Mouse (Mus musculus): ENCODE results near the gene Nr0b2.

Gene Nr0b2

GRCm38 (mm10) chr4:133552768-133553447 is at the start of gene Nr0b2:
Gene Nr0b2 (plus strand): TSS chr4:133553376.
- in situ Hi-C loops (cut with MboI, MseI): no loop called here

GRCm38 (mm10) chr4:133504300-133504699 is 48.9 kb upstream of the Nr0b2 start:
- in situ Hi-C loops (cut with MboI, MseI): no loop called here

GRCm38 (mm10) chr4:133504755-133505485 is 48.3 kb upstream of the Nr0b2 start:
- in situ Hi-C loops (cut with MboI, MseI): loop anchor here (5.0 kb wide), 1 partner anchor 83 kb away; no protein-coding TSS in a partner anchor

GRCm38 (mm10) chr4:133506573-133506972 is 46.6 kb upstream of the Nr0b2 start:
- in situ Hi-C loops (cut with MboI, MseI): loop anchor here (5.0 kb wide), 1 partner anchor 84 kb away; no protein-coding TSS in a partner anchor

GRCm38 (mm10) chr4:133508990-133509389 is 44.2 kb upstream of the Nr0b2 start:
- in situ Hi-C loops (cut with MboI, MseI): loop anchor here (5.0 kb wide), 1 partner anchor 87 kb away; no protein-coding TSS in a partner anchor

- in situ Hi-C loops (cut with MboI, MseI): loop anchor here (5.0 kb wide), 1 partner anchor 34 kb away; no protein-coding TSS in a partner anchor
Observed at GRCm38 (mm10) chr4:133511050-133511449, 42.1 kb upstream of the Nr0b2 start.

- in situ Hi-C loops (cut with MboI, MseI): loop anchor here (5.0 kb wide), 1 partner anchor 35 kb away; no protein-coding TSS in a partner anchor
Observed at GRCm38 (mm10) chr4:133512511-133512910, 40.7 kb upstream of the Nr0b2 start.

GRCm38 (mm10) chr4:133512972-133513371 is 40.2 kb upstream of the Nr0b2 start:
- in situ Hi-C loops (cut with MboI, MseI): loop anchor here (5.0 kb wide), 1 partner anchor 36 kb away; no protein-coding TSS in a partner anchor

- in situ Hi-C loops (cut with MboI, MseI): no loop called here
Observed at GRCm38 (mm10) chr4:133518601-133519368, 34.4 kb upstream of the Nr0b2 start, which contains the start of gene Kdf1. Gene Kdf1 (plus strand): TSS chr4:133518963.

- in situ Hi-C loops (cut with MboI, MseI): no loop called here
Observed at GRCm38 (mm10) chr4:133519369-133519665, 33.9 kb upstream of the Nr0b2 start.

- in situ Hi-C loops (cut with MboI, MseI): no loop called here
Observed at GRCm38 (mm10) chr4:133521502-133521901, 31.7 kb upstream of the Nr0b2 start.

- in situ Hi-C loops (cut with MboI, MseI): no loop called here
Observed at GRCm38 (mm10) chr4:133527788-133528187, 25.4 kb upstream of the Nr0b2 start.

- in situ Hi-C loops (cut with MboI, MseI): no loop called here
Observed at GRCm38 (mm10) chr4:133532777-133533176, 20.4 kb upstream of the Nr0b2 start.

GRCm38 (mm10) chr4:133536081-133536480 is 17.1 kb upstream of the Nr0b2 start:
- in situ Hi-C loops (cut with MboI, MseI): no loop called here

- in situ Hi-C loops (cut with MboI, MseI): no loop called here
Observed at GRCm38 (mm10) chr4:133536652-133537051, 16.5 kb upstream of the Nr0b2 start.

GRCm38 (mm10) chr4:133545272-133546231 is 7.6 kb upstream of the Nr0b2 start, which contains the start of gene Nudc:
Gene Nudc (minus strand): TSS chr4:133545996.
- in situ Hi-C loops (cut with MboI, MseI): no loop called here

GRCm38 (mm10) chr4:133552029-133552428 is 1.1 kb upstream of the Nr0b2 start:
- in situ Hi-C loops (cut with MboI, MseI): no loop called here

- in situ Hi-C loops (cut with MboI, MseI): no loop called here
Observed at GRCm38 (mm10) chr4:133553448-133554330, 513 bp downstream of the Nr0b2 start.

GRCm38 (mm10) chr4:133557041-133557717 is 4.0 kb downstream of the Nr0b2 start:
- in situ Hi-C loops (cut with MboI, MseI): no loop called here

Measured in T-helper 1 cell (primary cell).